Mouse (Mus musculus) lung, adult 2 months (tissue): Measurements from ENCODE around the gene Farp1. TPM values are rescaled to one million over a fixed set of nuclear protein-coding genes. Genes with fewer than 3 reads are reported as not detected.

Experiments
- DNase-seq: peaks from one replicate; pipeline ENCODE4 v3.0.0; 2022
- H3K4me1 ChIP-seq: fragments of 200-500 bp; 2 replicates; pipeline ENCODE4 v1.6.1; 2011; ENCODE audit warnings: low read length; ENCODE audit not compliant: control insufficient read depth, insufficient read depth
- H3K4me3 ChIP-seq: fragments of 200-500 bp; replicated peaks from 2 replicates; pipeline ENCODE3; 2011; ENCODE audit warnings: low read depth, mild to moderate bottlenecking, control low read depth, low read length; ENCODE audit errors: extremely low read depth
- CTCF ChIP-seq: fragments of 200-500 bp; IDR thresholded peaks from 2 replicates; pipeline ENCODE4 v1.5.1; 2011; ENCODE audit warnings: mild to moderate bottlenecking, low read length, control low read depth; ENCODE audit not compliant: insufficient read depth
- POLR2A ChIP-seq: fragments of 200-500 bp; IDR thresholded peaks from 2 replicates; pipeline ENCODE4 v1.6.1; 2011; ENCODE audit warnings: low read depth, mild to moderate bottlenecking, control low read depth, low read length, borderline replicate concordance; ENCODE audit errors: extremely low read depth
- WGBS: fragments of 180-500 bp; shearing (Covaris S2); methylation state at CpG from one replicate; pipeline ENCODE4 v1.1.7; 2018; 5-methylcytosine and 5-hydroxymethylcytosine counted together
- polyA plus RNA-seq: library from polyadenylated mRNA; depleted of rRNA; stranded (reverse); fragments of >200 nt; gene quantifications from 2 replicates; pipeline ENCODE4 v1.2.3, GENCODE M21; 2012

Farp1 gene
- polyA plus RNA-seq, 1 experiment: 42.3 TPM

DNA sequence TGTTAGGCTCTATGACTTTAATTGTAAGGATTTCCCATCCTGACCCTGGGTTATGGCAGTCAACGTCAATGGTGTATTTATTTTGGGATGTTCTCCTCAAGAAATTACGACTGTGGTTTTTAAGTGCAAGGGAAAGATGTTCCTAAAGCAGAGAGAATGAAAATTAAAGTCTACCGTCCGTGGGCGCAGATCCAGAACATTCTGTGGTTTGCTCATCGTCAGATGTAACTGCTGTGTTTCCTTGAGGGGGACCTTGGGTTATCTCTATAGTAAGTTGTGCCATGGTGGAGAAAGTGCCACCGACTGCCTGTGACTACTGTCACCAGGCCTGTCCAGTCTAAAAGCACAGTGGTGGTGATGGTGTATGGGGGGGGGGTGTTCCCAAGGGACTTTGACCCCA lies 221.9 kb downstream of the Farp1 start:
- no peak overlapping the region for H3K4me3 ChIP-seq
- 0 out of 2 replicates have a peak, but pooled peaks cover 2% of the 10 kb centered on the region for H3K4me1 ChIP-seq
- TF ChIP-seq POLR2A (no peak), CTCF (no peak)
- no peak for DNase-seq
- WGBS: 75% methylated on average over 7 of the region's 7 CpGs

DNA sequence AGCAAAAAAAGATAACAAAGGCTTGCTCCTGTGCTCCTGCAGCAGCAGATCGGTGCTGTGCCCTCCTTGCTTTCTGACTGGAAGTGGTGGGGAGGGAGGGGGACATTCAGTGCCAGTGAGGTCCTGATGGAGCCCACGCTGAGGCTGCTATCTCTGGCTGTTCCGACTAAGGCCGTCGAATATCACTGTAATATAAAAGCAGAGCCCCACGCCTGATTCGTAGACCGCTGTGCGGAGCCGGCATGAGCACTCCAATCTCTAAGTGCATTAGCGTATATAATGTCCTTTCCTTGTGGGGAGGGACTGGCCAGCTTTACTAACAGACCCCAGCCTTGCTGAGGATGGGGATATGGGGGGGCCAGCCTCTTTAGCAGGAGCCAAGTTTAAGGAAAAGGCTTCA lies 224.3 kb downstream of the Farp1 start:
- WGBS: 84% methylated on average over 11 of the region's 11 CpGs
- DNase-seq: no peak
- TF ChIP-seq CTCF: no peak
- TF ChIP-seq POLR2A: no peak

DNA sequence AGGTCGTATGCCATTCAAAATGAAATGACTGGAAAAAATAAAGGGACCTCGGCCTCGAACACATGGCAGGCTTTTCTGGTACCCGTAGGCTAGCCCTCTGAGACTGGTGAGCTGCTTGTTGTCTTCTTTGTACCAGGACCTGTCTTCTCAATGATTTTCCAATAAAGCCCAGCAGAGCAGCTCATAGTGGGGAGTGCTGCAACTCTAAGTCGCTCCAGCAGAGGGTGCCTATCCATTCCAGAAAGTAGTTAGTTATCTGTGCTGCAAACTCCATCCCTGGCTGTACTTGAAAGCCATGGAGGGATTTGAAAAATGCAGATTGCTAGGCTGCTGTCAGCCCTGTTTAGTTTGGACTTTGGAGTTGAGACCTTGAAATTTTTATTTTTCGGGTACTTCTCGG lies 224.8 kb downstream of the Farp1 start:
- Histone ChIP-seq H3K4me3 (no peak overlapping the region), H3K4me1 (peaks cover 10% of the 10 kb centered on the region)
- 55% methylated on average over 7 of the region's 7 CpGs for WGBS
- TF ChIP-seq POLR2A (no peak), CTCF (peak; percentile 75)
- DNase-seq: peak; percentile 42

More for the DNA sequence above, 224.3 kb downstream of the Farp1 start:
- H3K4me3 ChIP-seq: no peak overlapping the region
- H3K4me1 ChIP-seq: peaks cover 9% of the 10 kb centered on the region

DNA sequence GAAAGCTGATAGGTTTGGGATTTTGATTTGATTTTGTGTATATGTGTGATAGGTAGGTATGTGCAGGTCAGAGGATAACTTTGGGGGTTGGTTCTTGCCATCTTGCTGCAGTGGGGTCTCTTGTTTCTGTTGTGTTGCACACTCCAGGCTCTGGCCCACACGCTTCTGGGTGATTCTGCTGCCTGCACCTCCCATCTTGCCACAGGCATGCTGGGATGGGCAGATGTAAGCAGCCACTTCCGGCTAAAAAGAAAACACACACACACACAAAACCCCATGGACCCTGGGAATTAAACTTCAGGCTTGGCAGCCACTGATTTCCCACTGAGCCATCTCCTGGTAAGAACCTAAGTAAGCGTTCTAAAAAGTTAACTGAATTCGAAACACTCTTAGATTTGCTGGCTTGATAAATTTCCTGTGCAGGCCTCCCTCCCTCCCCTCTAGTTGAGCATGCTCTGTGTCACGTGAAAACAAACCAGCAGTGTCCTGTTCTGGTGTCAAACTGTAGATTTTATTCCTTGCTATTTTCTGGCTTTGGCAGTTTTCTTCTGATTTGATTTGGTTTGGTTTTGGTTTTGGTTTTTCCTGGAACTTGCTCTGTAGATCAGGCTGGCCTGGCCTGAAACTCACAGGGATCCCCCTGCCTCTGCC lies 226.4 kb downstream of the Farp1 start:
- H3K4me1 ChIP-seq: peaks cover 14% of the 10 kb centered on the region
- H3K4me3 ChIP-seq: no peak overlapping the region
- WGBS: 46% methylated on average over 5 of the region's 5 CpGs
- no peak for DNase-seq
- TF ChIP-seq POLR2A (no peak), CTCF (no peak)

DNA sequence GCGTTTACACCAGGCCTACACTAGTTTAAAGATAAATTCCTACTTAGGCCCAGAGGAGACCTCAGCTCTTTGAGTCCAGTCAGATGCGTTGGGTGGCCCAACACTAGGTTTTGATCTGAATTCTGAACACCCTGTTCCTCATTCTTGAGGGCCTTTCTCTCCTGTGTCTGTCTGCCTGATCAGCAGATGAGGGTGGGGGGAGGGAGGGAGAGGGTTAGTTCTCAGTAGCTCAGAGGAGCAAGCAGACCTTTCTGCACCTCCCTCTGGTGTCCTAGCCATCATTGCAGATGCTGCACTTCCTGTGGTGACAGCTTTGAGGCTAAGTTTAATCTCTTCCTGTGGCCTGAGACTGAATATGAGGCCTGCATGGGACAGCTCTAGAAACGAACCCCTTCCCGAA lies 227.6 kb downstream of the Farp1 start:
- H3K4me3 ChIP-seq: no peak overlapping the region
- TF ChIP-seq CTCF (no peak), POLR2A (no peak)
- H3K4me1 ChIP-seq: peaks cover 14% of the 10 kb centered on the region
- WGBS: 71% methylated on average over 4 of the region's 4 CpGs
- no peak for DNase-seq

DNA sequence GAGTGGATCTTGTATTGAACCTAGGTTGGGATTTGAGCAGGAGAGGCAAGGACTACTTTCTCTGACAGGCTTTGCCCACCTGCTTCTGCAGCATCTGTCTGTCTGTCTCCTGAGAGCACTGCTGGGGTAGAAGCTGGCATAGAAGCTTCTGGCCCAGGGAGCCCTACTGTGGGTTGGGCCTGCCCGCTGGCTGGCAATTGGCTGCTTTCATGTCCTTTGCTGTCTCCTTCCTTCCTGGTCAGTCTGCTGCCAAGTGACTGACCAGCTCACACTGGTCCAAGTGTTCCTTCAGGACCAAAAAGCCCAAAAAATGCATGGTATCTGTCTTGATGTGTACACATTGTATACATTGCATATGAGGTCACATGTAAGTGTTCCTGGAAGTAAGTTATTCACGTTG lies 228.9 kb downstream of the Farp1 start:
- Histone ChIP-seq H3K4me1 (peaks cover 14% of the 10 kb centered on the region), H3K4me3 (no peak overlapping the region)
- WGBS: 27% methylated on average over 2 of the region's 2 CpGs
- no peak for DNase-seq
- TF ChIP-seq POLR2A: no peak
- TF ChIP-seq CTCF: no peak

DNA sequence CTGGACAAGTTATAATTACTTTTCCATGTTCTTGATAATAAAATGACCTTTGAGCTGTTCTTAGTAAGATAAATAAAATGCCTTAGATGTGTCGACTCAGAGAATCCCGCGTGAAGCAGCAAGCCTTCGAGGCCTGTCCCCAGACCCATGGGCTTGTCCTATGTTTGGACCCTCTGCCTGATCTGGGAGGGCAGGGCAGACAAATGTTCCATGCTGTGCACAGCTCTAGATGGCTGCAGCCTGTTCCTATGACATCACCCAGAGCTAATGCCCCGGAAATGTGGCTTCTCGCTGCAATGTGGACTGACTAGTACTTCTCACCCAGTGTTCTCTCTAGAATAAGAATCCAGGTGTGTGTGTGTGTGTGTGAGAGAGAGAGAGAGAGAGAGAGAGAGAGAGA lies 229.5 kb downstream of the Farp1 start:
- 45% methylated on average over 6 of the region's 6 CpGs for WGBS
- DNase-seq: no peak
- TF ChIP-seq POLR2A (no peak), CTCF (no peak)

DNA sequence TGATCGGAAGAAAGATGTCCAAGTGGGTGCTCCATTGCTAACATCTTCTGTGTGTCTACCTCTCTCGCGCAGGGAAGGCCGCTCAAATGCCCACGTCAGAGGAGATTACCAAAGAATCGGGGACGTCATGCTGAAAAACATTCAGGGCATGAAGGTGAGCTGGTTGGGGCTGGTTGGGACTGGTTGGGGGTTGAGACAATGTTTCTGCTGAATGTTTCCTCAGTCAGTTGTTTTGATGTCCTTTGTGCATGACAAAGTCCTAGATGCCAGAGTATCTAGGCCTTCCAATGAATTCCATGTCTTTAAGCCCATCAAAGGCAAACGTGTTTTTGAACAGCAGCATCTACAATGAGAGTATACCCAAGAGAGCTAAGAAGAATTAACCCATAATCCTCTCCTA lies 232.8 kb downstream of the Farp1 start:
- WGBS: 90% methylated on average over 8 of the region's 8 CpGs
- no peak for TF ChIP-seq CTCF
- no peak for TF ChIP-seq POLR2A
- no peak for DNase-seq
- Histone ChIP-seq H3K4me3 (no peak overlapping the region), H3K4me1 (peaks cover 11% of the 10 kb centered on the region)

More for the DNA sequence above, 229.5 kb downstream of the Farp1 start:
- H3K4me3 ChIP-seq: no peak overlapping the region
- H3K4me1 ChIP-seq: peaks cover 14% of the 10 kb centered on the region

DNA sequence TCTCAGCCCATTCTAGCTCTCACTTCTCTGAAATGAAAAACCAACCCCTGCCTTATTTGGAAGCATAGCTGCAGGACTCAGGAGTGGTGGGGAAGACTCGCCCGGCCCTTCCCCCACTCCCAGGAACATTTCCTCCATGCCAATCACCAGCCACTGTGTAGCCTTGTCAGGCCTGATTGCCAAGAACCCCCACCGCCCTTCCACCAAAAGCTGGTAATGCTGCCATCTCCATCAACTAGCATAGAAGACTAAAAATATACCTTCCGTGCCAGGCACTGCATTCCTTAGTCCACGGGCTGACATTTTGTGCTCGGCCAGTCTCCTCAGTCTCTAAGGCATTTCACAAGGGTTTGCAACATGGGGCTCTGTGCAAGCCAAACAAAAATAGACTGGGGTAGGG lies 235.5 kb downstream of the Farp1 start:
- no peak overlapping the region for H3K4me3 ChIP-seq
- no peak for TF ChIP-seq CTCF
- TF ChIP-seq POLR2A: no peak
- DNase-seq: no peak
- WGBS: 60% methylated on average over 6 of the region's 6 CpGs
- no peaks in the 10 kb centered on the region for H3K4me1 ChIP-seq

DNA sequence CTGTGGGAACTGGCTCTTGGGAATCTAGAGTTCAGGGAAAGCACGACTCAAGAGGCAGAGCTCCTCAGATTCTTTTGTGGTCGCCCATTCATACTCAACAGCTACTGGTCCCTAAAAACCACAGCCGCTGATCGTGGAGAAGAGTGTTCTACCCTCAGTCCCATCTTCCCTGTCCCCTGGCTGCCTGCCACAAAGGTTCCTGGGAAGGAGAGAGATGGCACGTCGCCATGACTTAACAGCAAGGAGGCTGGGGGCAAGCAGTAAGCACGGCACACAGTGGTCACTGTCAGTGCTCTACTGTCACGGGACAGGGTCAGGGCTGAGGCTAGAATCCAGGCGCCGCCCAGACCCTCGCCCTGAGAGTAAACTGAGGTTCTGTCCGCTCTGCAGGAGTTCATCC lies 240.0 kb downstream of the Farp1 start:
- H3K4me3 ChIP-seq: no peak overlapping the region
- TF ChIP-seq CTCF (no peak), POLR2A (no peak)
- no peak for DNase-seq
- WGBS: 75% methylated on average over 12 of the region's 12 CpGs
- no peaks in the 10 kb centered on the region; the same call in 1 of the 2 replicates for H3K4me1 ChIP-seq
